Mouse (Mus musculus): ENCODE results near the gene Snap23.
A peak's percentile ranks its signal among the peaks of the same experiment; 100 is the strongest.
"Not testable (repeated sequence)": the region's sequence is repeated elsewhere in the genome, so short reads cannot be mapped to it uniquely, and the experiment has no call there.

Gene Snap23

GRCm38 (mm10) chr2:120566886-120567797 is at the start of gene Snap23:
TSS of gene Snap23 (plus strand) at chr2:120567671.
- peak; percentile 92 to 97 for DNase-seq

DNA sequence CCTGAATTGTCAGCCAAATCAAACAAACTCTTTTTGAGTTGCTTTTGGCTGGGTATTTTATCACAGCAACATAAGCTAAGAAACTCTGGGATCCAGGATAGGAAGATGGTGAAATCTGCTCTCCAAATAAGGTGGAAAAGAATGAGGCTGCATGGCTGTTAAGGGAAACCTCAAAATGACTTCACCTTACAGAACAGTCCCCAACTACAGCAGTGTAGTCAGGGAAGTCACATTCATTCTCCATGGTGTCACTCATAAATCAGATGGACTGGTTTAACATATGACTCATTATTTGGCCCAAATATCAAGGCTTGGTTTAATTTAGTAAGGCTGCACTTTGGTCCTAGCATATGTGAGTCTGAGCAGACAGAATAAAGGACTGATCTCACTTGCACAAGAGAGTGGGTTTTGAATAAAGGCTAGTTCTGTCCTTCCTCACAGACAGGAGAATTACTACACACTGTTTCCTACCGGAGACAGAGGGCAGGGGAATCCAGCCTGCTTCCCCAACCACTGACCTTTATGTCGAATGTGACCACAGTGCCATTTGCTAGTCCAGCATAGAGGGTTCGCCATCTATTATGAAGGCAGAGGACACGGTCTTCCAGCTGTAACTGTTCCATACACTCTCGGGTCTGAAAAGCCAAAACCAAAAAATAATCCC is 48.8 kb upstream of the Snap23 start:
- no peak for DNase-seq

GRCm38 (mm10) chr2:120526771-120527170 is 40.7 kb upstream of the Snap23 start:
- no peak for DNase-seq

- DNase-seq, result no peak
Observed at GRCm38 (mm10) chr2:120529531-120529930, 37.9 kb upstream of the Snap23 start.

- no peak for DNase-seq
Observed at GRCm38 (mm10) chr2:120531223-120531622, 36.2 kb upstream of the Snap23 start.

GRCm38 (mm10) chr2:120539333-120539732 is 28.1 kb upstream of the Snap23 start:
- DNase-seq, result peak in 1 of 2 experiments; percentile 11

- peak; percentile 68 to 69 for DNase-seq
Observed at GRCm38 (mm10) chr2:120539778-120540208, 27.7 kb upstream of the Snap23 start.

DNA sequence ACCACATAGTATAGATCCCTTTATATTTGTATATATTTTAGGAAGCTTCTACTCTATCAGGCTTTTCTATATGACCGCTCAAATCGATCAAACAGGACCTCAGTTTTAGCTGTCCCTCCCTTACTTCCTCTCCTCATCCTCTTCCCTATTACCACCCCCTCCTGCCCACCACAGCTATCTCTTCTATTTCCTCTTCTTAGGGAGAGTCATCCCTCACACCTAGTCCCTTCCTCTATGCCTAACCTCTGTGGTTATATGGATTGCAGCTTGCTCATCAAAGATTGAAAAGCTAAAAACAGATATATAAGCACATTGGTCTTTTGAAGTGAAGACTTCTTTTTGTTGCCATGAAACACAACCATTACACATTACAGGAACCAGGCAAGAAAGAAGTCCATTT is 22.7 kb upstream of the Snap23 start:
- no peak for DNase-seq

DNA sequence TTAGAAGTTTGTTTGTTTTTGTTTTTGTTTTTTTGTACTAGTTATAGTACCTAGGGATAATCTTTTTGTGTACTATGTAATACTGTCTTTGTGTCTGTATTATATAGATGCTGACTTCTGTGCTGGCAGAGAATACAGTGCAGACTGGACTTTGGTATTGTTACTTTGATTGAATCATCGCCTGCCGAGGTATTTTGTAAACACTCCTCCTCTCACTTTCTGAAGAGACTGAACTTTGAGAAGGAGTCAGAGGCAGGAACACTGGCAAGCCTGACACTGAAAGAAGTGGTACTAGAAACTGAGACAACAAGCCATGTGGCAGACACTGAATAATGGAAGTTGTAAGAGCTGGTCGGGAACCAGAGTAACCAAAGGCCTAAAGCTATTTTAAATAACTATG is 10.6 kb upstream of the Snap23 start:
- DNase-seq, result no peak

DNA sequence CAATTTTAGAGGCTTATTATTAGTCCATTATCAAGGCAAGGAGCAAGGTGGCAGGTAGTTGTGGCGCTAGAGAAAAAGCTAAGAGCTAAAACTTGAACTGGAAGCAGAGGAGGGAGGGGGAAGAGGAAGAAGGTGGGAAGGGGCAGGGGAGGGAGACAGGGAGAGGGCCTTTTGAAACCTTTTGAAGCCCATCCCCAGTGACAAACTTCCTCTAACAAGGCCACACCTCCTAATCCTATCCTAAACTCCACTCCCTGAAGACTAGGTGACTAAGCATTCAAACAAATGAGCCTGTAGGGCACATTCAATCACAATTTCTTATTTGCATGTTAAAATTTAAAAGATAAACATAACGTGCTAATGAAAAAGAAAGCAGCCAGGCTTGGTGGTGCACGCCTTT is 8.7 kb upstream of the Snap23 start:
- DNase-seq, result no peak

- DNase-seq, result no peak
Observed at GRCm38 (mm10) chr2:120561524-120561923, 5.9 kb upstream of the Snap23 start.

- no peak for DNase-seq
Observed at GRCm38 (mm10) chr2:120562859-120563234, 4.6 kb upstream of the Snap23 start.

DNA sequence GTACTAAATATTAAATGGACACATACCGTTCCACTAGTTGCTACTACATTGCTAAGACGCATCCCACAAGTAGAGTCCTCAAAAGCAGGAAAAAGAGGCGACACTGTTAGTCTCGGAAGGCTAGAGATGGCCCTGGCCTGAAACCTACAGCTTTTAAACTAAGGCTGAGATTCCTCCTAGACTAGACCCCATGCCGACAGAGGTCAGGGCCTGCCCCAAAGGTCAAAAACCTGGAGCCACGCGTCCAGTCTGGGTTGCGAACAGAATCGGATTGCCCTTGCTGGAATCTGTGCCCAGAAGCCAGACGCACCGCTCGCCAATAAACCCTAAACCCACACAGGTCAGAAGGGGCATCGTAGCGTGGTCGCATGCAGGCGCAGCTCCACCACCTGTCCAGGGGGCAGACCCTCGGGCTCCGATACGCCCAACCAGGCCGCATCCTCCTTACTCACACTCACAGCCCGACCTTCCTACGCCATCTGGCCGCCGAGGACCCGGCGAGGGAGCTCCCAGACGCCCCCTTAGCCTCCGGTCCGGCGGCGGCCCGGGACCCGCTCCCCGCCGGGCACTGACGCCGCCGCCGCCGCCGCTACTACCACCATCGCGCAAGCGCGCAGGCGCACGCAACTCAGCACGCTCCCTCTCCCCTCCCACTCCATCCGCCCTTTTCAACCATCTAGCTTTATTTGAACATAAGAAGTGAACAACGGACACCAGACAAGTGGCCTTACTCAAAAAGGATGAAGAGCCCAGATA is 4.1 kb upstream of the Snap23 start, which contains the start of gene Zfp106:
Gene Zfp106, minus strand, starts transcription at position 609 of the 756 bp plus-strand sequence.
- DNase-seq, result peak; percentile 89 to 91

DNA sequence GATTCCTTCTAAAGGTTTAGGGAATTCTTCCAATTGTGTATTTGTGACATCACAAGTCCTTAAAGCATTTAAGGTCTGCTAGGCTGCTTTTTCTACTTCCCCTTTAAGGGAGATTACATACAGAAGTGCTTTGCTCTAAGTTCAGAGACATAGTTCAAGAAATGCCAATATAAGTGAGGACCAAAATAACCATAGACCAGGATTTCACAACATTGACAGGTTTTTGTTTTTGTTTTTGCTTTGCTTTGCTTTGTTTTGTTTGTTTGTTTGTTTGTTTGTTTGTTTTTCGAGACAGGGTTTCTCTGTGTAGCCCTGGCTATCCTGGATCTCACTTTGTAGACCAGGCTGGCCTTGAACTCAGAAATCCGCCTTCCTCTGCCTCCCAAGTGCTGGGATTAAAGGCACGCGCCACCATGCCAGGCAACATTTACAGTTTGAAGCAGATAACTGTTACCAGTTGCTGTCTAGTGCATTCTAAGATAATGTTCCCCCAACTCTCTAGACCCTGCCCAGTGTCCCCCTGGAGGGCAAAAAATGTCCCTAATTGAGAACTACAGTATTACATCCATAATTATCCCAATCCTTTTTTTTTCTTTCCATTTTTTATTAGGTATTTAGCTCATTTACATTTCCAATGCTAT is 2.8 kb upstream of the Snap23 start:
- not testable (repeated sequence) for DNase-seq

GRCm38 (mm10) chr2:120565363-120565762 is 2.1 kb upstream of the Snap23 start:
- no peak for DNase-seq

- DNase-seq, result no peak
Observed at GRCm38 (mm10) chr2:120567798-120568320, 388 bp downstream of the Snap23 start.

DNA sequence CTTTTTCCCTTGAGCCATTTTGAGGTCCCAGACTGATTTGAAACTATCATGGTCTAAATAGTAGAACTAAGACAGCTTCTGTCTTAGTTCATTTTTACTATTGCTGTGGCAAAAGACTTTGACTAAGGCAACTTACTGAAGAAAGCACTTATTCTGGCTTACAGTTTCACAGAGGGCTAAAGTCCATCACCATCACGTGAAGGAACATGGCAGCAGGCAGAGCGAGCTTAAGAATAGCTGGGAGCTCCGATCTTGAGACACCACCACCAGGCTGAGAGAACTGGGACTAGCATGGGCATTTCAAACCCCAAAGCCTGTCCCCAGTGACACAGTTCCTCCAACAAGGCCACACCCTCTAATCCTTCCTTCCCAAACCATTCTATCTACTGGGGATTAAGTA is 3.6 kb downstream of the Snap23 start:
- DNase-seq, result no peak

GRCm38 (mm10) chr2:120572161-120572560 is 4.7 kb downstream of the Snap23 start:
- DNase-seq, result not testable (repeated sequence)

DNA sequence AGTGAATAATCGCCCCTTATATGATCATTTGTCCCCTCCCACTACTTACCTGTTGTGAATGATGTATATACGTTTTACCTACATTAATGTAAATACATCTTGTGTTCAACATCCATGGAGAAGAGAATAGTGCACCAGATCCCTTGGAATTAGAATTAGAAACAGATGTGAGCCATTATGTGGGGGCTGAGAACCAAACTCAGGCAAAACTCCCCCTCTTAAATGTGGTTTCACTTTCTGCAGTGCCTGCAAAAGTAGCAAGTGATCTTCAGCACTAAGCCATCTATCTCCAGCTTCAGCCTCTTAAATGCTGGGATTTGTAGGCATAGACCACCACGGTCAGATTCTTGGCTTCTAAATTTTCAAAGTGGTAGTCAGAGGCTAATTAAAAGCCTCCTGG is 7.7 kb downstream of the Snap23 start:
- no peak for DNase-seq

DNA sequence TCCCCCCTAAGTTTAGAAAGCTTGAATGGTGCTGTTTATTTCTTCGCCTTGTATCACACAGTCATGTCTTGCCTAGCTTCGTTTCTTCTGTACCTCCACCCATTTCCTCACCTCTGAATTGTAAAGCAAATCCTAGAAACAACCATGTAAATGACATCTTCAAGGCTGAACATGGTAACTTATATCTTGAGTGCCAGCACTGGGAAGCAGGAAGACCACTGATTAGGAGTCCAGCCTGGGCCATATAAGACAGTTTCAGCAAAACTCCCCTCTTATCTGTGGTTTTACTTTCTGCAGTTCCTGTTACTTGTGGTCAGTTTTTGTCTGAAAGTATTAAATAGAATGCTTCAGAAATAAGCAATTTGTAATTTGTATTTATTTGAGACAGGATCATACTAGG is 8.5 kb downstream of the Snap23 start:
- no peak for DNase-seq

- DNase-seq, result no peak
Observed at GRCm38 (mm10) chr2:120577799-120578198, 10.3 kb downstream of the Snap23 start.

GRCm38 (mm10) chr2:120578286-120578685 is 10.8 kb downstream of the Snap23 start:
- DNase-seq, result no peak

Data from cerebellum, postnatal 14 days (tissue).